Mouse (Mus musculus): ENCODE data around the gene Mospd3. TPM values are rescaled to one million over a fixed set of nuclear protein-coding genes. Genes with fewer than 3 reads are reported as not detected.

Gene Mospd3
- total RNA-seq (2014; fragmentation: Nextera tagmentation) = 258 and 312 TPM in 2 replicates
- total RNA-seq (2017) = 15.8 and 18.8 TPM in 2 replicates

DNA sequence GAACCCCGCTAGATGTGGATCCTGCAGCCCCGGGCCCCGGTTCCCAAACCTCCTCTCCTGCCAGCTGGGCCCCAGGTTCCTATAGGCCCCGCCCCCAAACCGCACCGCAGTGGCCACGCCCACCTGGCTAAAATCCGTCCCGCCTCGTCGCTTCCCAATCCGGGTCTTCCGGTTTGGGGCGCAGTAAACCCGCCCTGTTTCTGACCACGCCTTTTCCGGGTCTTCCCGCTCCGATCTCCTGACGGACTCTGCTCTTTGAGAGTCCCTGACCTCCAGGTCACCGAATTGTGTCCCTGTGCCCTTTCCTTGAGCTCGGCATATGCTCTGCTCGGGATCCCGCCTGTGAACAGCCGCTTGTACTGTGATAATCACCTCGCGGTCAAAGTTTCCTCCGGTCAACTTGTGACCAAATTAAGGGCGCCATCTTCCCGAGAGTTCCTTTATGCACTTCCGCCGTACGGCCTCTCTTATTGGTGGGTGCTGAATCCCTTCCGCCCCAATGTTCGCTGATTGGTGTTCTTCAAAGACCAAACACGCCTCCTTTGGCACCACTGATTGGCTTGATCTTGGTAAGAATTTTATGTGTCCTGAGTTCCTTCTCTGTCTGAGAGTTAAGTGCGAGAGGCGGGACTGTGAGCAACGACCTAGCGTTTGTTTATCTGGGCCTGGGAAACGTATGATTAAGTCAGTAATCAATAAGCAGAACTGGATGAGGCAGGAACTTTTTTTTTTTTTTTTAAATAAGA is at the start of gene Mospd3:
Gene Mospd3 (minus strand): TSS at position 440 of the 746 bp plus-strand sequence.
- peak; percentile 83 for ATAC-seq (replicated peaks; ENCODE audit: low FRiP score, low TSS enrichment, poor library complexity, severe bottlenecking)

- peak; percentile 42 for ATAC-seq (replicated peaks; ENCODE audit: low FRiP score, low TSS enrichment, poor library complexity, severe bottlenecking)
Observed at GRCm38 (mm10) chr5:137649669-137650571, 49.1 kb upstream of the Mospd3 start.

DNA sequence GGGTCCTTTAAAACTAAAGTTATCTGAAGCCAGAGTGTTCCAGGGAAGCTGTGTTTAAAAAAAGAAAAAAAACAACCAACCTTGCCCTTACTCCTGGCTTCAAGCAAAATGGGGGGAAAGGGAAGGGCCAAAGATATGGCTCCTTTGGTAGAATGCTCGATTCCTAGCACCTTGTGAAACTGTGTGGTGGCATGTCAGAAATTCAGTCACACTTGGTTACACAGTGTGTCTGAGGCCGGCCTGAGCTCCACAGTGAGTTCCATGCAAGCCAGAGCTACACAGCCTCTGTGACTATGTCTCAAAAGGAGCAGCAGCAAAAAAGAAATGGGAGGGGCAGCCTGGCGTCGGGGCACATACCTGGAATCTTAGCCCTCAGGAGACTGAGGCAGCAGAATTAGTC is 48.4 kb upstream of the Mospd3 start:
- no peak for ATAC-seq (replicated peaks; ENCODE audit: low FRiP score, low TSS enrichment, poor library complexity, severe bottlenecking)

- peak; percentile 27 for ATAC-seq (replicated peaks; ENCODE audit: low FRiP score, low TSS enrichment, poor library complexity, severe bottlenecking)
Observed at GRCm38 (mm10) chr5:137647827-137648601, 47.2 kb upstream of the Mospd3 start.

GRCm38 (mm10) chr5:137645652-137646091 is 44.8 kb upstream of the Mospd3 start, which contains the start of gene Irs3:
Gene Irs3 (minus strand): TSS chr5:137645714.
- peak; percentile 62 for ATAC-seq (replicated peaks; ENCODE audit: low FRiP score, low TSS enrichment, poor library complexity, severe bottlenecking)

GRCm38 (mm10) chr5:137645091-137645651 is 44.3 kb upstream of the Mospd3 start:
- ATAC-seq (replicated peaks; ENCODE audit: low FRiP score, low TSS enrichment, poor library complexity, severe bottlenecking) = peak; percentile 60

DNA sequence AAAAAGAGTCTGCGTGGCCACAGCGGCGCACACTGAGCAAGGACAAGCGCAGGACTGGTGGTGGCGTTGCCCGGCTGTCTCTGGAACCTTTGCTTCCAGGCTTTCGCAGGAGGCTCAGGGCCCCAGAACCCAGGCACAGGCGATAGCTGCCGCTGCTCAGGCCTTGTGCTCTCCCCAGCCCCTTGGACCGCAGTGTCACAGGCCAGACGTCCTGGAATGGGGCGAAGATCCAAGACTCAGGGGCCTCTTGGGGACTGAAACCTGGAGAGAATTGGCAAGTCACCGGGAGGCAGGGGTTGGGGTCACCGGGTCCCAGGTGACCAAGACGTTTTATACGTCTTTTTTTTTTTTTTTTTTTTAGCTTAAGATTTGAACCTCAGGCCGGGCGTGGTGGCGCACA is 43.6 kb upstream of the Mospd3 start:
- ATAC-seq (replicated peaks; ENCODE audit: low FRiP score, low TSS enrichment, poor library complexity, severe bottlenecking) = no peak

- no peak for ATAC-seq (replicated peaks; ENCODE audit: low FRiP score, low TSS enrichment, poor library complexity, severe bottlenecking)
Observed at GRCm38 (mm10) chr5:137642886-137643285, 42.0 kb upstream of the Mospd3 start.

GRCm38 (mm10) chr5:137641054-137641453 is 40.2 kb upstream of the Mospd3 start, which contains the start of gene Sap25:
Gene Sap25 (plus strand): TSS chr5:137641334.
- no peak for ATAC-seq (replicated peaks; ENCODE audit: low FRiP score, low TSS enrichment, poor library complexity, severe bottlenecking)

DNA sequence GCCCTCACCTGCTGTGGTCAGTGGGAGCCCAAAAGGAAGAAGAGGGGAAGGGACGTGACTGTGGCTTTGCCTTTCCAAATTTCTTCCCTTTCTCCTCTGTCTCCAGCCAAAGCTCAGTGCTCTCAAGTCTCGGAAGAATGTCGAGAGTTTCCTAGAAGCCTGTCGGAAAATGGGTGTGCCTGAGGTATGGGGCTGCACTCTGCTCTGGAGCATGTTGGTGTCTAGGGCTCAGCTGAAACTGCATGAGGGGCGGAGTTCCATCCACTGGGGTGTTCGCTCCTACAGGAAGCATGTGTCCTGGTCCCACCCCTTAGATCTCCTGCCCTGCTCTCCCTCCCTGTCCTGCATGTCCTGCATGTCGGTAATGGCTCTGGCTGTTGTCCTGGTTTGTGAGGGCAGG is 38.6 kb upstream of the Mospd3 start:
- no peak for ATAC-seq (replicated peaks; ENCODE audit: low FRiP score, low TSS enrichment, poor library complexity, severe bottlenecking)

DNA sequence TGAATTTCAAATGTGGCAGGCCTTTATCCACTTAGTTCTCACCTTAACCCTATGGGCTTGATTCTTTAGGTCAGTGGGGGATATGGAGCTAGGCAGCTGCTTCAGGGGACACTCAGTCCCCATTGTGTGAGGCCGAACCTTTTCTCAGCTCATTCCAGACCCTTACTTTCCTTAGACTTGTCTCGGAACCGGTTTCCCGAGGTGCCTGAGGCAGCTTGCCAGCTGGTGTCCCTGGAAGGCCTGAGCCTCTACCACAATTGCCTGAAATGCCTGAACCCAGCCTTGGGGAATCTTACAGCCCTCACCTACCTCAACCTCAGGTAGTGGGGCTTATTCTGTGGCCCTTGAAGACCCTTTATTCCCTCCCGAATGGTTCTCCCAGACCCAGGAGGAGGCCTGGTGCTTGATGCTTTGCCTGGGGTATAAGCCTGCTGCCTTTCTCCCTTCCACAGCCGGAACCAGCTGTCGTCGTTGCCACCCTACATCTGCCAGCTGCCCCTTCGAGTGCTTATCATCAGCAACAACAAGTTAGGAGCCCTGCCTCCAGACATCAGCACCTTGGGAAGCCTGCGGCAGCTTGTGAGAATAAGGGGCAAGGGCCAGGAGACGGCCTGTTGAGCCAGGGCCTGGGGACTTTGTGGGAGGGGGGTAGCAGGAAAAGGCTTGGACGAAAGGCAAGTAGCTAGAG is 32.7 kb upstream of the Mospd3 start:
- ATAC-seq (replicated peaks; ENCODE audit: low FRiP score, low TSS enrichment, poor library complexity, severe bottlenecking) = no peak

GRCm38 (mm10) chr5:137631591-137631990 is 30.7 kb upstream of the Mospd3 start:
- ATAC-seq (replicated peaks; ENCODE audit: low FRiP score, low TSS enrichment, poor library complexity, severe bottlenecking) = no peak

DNA sequence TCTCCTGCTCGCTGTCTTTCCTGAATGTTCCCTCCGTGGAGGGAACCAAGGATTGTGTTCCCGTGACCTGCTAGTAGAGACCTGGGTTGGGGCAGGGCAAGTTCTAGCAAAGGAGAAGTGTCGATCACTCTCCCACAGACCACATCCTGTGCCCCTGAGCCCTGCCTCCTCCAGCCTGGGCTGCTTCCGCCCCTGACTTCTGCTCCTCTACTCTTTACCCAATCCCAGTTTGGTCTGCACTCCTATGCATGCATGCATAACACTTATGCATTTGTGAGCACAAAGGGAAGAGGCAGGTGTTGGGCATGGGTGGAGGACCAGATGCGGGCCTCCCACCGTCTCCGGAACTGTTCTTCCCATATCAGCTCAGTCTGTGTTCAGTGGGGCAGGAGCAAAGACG is 30.3 kb upstream of the Mospd3 start:
- ATAC-seq (replicated peaks; ENCODE audit: low FRiP score, low TSS enrichment, poor library complexity, severe bottlenecking) = no peak

DNA sequence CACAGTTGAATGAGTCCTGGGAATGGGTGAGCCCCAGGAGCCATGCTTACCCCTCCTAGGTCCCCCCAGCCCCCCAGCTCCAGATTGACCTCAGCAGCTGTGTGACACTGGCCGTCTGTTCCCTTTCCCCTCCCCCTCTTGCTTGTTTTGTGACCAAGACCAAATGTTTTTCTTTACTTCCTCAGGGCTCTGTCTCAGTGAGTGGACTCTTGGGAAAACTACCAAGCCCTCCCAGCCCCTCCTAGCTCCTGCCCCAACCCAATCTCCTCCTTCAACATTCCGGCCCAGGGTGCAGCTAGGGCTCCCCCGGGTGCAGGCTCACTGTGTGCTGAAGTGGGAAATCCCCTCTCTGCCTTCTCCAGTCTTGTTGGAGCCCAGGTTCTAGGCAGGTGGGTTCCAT is 29.7 kb upstream of the Mospd3 start:
- ATAC-seq (replicated peaks; ENCODE audit: low FRiP score, low TSS enrichment, poor library complexity, severe bottlenecking) = no peak

- ATAC-seq (replicated peaks; ENCODE audit: low FRiP score, low TSS enrichment, poor library complexity, severe bottlenecking) = no peak
Observed at GRCm38 (mm10) chr5:137629906-137630545, 29.2 kb upstream of the Mospd3 start.

DNA sequence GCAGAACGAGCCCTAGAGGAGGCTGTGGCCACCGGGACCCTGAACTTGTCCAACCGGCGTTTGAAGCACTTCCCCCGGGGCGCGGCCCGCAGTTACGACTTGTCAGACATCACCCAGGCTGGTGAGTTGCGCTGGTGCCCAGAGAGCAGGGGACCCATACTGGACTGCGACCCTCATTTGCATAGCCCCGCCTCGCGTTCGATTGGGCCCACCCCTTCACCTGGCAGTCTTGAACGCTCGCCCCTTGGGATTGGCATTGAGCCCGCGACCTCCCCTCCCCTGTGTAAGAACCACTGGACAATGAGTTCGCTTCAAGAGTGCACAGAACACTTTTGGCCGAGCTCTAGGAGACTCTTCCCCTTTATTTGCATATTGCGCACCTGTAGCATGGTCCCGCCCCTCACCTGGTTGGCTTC is 28.5 kb upstream of the Mospd3 start:
- ATAC-seq (replicated peaks; ENCODE audit: low FRiP score, low TSS enrichment, poor library complexity, severe bottlenecking) = peak; percentile 5; the same call in 1 of the 2 replicates

- peak; percentile 89 for ATAC-seq (replicated peaks; ENCODE audit: low FRiP score, low TSS enrichment, poor library complexity, severe bottlenecking)
Observed at GRCm38 (mm10) chr5:137628498-137629305, 27.8 kb upstream of the Mospd3 start, which contains the start of the genes Fbxo24, Lrch4 and Gm20605. Gene Fbxo24 (minus strand): TSS chr5:137629002. Gene Lrch4 (plus strand): TSS chr5:137629121. Gene Gm20605 (plus strand): TSS chr5:137629175.
